In genomic region chr17:67383635-67384034, GRCm38 (mm10) we compare ENCODE assay signal across 20 mouse cellular contexts. TPM values are rescaled to one million over a fixed set of nuclear protein-coding genes. Genes with fewer than 3 reads are reported as not detected.
"Had no signal": no experiment of that assay in that cellular context is flagged by ENCODE, and none has a peak within 500 bp of the region (broad histone marks: within the 10 kb centered on the region; RNA-seq: fewer than 3 reads in every experiment).

No protein-coding gene starts in this region.

- H3K4me3 ChIP-seq: lung, embryonic 15.5 days; megakaryocyte, embryonic 14.5 days; midbrain, embryonic 13.5 days; midbrain, embryonic 15.5 days; neural tube, embryonic 12.5 days; stomach, embryonic 15.5 days had no signal

- H3K9ac ChIP-seq: liver, postnatal 0 days; lung, embryonic 15.5 days; midbrain, embryonic 13.5 days; midbrain, embryonic 15.5 days; neural tube, embryonic 12.5 days; stomach, embryonic 15.5 days had no signal

- DNase-seq: liver, postnatal 0 days; lung, adult 2 months; lung, postnatal 14 days; lung, postnatal 36 days; right cerebral cortex, postnatal 14 days; thymus, adult 2 months; thymus, postnatal 25 days; thymus, postnatal 4 days had no signal

- ATAC-seq: liver, postnatal 0 days; lung, postnatal 0 days; midbrain, embryonic 13.5 days; midbrain, embryonic 15.5 days had no signal

- H3K36me3 ChIP-seq: lung, embryonic 15.5 days; midbrain, embryonic 13.5 days; midbrain, embryonic 15.5 days; neural tube, embryonic 12.5 days; stomach, embryonic 15.5 days had no signal

- H3K4me2 ChIP-seq: lung, embryonic 15.5 days; midbrain, embryonic 11.5 days; midbrain, embryonic 13.5 days; midbrain, embryonic 15.5 days; neural tube, embryonic 12.5 days; stomach, embryonic 15.5 days had no signal

- H3K27me3 ChIP-seq: lung, embryonic 15.5 days; megakaryocyte, embryonic 14.5 days; midbrain, embryonic 13.5 days; midbrain, embryonic 15.5 days; neural tube, embryonic 12.5 days; stomach, embryonic 15.5 days had no signal

- H3K9me3 ChIP-seq: lung, embryonic 15.5 days; midbrain, embryonic 13.5 days; midbrain, embryonic 15.5 days; neural tube, embryonic 12.5 days; stomach, embryonic 15.5 days had no signal

- H3K4me1 ChIP-seq: megakaryocyte, embryonic 14.5 days; neural tube, embryonic 12.5 days; stomach, embryonic 15.5 days had no signal

- H3K27ac ChIP-seq: lung, embryonic 15.5 days; macrophage; midbrain, embryonic 13.5 days; midbrain, embryonic 15.5 days; neural tube, embryonic 12.5 days; stomach, embryonic 15.5 days; stomach, postnatal 0 days had no signal

RNA-seq across cellular contexts. Expression of gene Ptprm, which starts 29.4 kb away (rescaled TPM):
- total RNA-seq: monocyte, adult 5-6 weeks; neutrophil, adult 5-6 weeks had no signal
